Mouse (Mus musculus) CD8-positive naive resting alpha-beta T cell, adult 2 months (primary cell): ENCODE measurements around the gene Gm15557.
"Not testable (repeated sequence)": the region's sequence is repeated elsewhere in the genome, so short reads cannot be mapped to it uniquely, and the experiment has no call there.

ENCODE experiments used
- DNase-seq, 2 experiments: peaks; one replicate each; pipeline ENCODE4 v3.0.0; 2022; ENCODE audit warnings: low read depth in 2 of 2, low spot score in 2 of 2

Gene Gm15557

DNA sequence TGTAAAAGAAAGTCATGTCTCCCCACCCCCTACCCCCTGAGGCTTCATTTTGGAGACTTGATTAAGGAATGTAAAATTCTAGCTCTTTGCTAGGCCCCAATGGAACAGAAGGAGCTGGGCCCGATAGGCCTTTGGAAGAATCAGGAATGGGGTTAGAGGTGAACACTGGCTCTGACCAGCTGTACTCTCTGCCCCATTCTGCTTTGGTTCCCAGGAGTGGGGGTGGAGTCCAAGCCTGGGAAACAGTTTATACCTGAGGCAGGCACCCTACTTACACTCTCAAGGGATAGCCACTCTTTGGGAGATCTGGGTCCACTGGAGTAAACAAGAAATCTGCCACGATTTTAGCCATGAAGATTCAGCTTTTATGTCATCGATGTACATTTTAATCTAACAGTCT, at the start of gene Gm15557:
Gene Gm15557, plus strand, starts transcription at position 48 of the 400 bp plus-strand sequence.
- no peak for DNase-seq

- DNase-seq = no peak
Measured at GRCm38 (mm10) chr2:155894307-155895045, 46.1 kb upstream of the Gm15557 start.

DNA sequence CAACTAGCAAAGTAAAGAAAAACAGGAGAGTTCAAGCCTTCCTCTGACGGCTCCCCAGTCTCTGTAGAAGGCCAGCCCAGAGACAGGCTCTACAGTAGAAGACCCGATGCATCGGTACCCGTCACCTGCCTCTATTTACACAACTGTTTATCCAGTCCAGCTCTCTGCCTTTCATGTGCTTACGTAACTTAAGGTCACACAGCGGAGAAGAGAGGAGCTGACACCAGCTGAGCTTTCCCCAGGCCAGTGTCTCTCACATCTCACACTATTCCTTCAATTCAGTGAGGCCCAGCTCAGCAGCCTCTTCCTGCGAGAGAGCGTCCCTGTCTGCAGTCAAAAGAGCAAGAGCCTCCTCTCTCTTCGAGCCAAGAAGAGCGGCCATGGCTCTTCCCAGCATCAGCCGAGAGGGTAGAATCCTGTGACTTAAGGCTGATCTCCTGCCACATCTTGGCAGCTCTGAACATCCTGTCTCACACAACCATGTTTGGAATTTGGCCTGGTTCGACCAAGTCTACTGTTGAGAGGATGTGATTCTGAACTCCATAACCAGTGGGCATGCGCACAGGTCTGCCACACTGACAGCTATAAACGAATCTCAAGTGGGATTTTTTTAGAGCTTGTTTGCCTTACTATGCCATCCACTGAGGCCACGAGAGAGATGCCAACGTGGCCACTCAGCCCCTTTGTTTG, 45.3 kb upstream of the Gm15557 start:
- no peak for DNase-seq

GRCm38 (mm10) chr2:155902989-155903631, 37.4 kb upstream of the Gm15557 start:
- DNase-seq = no peak

GRCm38 (mm10) chr2:155903632-155904008, 36.9 kb upstream of the Gm15557 start:
- DNase-seq = no peak

DNA sequence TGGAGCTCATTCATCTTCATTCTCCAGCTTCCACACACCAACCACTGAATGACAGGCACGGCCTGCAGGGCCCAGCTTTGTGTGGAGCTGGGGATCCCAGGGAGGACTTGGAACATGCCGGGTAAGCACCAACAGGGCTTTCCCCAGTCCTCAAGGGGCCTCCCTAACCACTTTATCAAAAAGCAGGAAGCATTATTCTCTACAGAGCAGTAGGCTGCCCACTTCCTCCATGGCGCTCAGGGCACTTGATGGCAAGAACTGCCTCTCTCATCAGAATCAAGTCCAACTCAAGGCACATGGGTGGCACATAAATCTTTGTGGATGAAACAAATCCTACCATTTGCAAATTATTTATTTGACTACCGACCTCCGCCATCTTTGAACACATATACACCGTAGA, 25.8 kb upstream of the Gm15557 start:
- no peak for DNase-seq

- DNase-seq = no peak
Measured at GRCm38 (mm10) chr2:155923143-155923542, 17.4 kb upstream of the Gm15557 start.

DNA sequence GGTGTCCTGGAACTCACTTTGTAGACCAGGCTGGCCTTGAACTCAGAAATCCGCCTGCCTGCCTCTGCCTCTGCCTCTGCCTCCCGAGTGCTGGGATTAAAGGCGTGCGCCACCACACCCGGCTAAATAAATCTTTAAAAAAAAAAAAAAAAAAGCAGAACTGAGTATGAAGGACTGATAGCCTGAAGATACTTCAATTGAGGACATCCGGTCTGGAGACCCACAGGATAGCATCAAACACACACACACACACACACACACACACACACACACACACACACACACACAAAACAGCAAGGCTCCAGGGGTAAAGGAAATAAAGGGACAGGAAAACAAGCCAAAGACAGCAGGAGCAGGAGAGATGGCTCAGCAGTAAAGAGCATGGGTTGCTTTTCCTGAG, 15.3 kb upstream of the Gm15557 start:
- not testable (repeated sequence) for DNase-seq

DNA sequence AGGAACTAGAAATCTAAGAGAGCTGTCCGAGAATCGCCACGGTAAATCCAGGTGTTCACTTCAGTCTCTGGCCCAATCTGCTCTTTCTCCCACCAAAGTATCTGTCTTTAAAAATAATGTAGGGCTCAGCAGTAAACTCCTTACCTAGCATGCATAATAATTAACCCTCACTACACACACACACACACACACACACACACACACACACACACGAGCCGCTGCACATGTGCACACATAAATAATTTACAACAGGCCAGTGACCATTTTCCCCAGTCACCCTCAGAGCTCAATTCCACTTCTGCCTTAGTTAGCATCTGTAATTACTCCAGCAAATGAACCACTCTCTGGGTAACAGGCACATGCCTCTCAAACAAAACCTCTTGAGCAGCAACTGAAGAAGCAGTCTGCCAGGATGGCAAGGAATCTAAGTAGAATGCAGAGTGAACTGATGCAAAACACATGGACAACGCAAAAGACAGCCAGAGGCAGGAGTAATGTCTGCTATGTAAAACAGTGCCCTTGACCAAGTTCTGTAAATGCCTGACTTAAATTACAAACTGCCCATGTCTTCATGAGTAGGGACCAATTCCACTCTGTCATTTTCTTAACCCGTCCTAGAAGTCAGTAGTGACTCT, 11.7 kb upstream of the Gm15557 start:
- DNase-seq = no peak

- DNase-seq = peak; percentile 89 to 91
Measured at GRCm38 (mm10) chr2:155929531-155930442, 10.7 kb upstream of the Gm15557 start, which contains the start of gene Uqcc1. Gene Uqcc1, minus strand, starts transcription at chr2:155930310.

DNA sequence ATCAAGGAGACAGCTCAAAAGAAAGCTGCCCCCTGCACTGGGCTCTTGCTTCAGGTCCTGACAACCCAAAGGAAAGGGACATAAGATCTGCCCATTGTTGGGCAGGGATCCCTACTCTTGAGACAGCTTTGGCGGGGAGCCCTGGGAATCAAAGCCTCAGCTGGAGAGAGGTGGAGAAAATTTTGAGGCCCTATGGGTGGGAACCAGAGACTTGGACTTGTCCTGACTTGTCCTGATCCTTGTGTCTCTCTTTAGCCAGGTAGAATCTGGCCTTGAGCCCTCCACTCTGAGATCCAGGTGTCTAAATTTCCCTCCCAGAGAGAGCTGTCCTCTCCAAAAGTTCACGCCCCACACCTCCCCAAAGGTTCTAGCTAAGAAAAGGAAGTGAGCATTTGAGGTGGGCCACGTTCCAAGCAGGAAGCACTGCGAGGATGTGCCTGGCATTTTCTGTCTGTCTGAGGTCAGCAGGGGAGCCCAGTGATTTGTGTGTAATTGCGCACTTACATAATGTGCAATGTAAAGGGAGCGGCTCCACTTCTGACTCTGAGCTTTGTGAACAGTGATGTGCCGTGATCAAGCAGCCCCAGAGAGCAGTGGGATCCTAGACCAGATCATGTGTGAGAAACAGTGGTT, 515 bp upstream of the Gm15557 start:
- no peak for DNase-seq

DNA sequence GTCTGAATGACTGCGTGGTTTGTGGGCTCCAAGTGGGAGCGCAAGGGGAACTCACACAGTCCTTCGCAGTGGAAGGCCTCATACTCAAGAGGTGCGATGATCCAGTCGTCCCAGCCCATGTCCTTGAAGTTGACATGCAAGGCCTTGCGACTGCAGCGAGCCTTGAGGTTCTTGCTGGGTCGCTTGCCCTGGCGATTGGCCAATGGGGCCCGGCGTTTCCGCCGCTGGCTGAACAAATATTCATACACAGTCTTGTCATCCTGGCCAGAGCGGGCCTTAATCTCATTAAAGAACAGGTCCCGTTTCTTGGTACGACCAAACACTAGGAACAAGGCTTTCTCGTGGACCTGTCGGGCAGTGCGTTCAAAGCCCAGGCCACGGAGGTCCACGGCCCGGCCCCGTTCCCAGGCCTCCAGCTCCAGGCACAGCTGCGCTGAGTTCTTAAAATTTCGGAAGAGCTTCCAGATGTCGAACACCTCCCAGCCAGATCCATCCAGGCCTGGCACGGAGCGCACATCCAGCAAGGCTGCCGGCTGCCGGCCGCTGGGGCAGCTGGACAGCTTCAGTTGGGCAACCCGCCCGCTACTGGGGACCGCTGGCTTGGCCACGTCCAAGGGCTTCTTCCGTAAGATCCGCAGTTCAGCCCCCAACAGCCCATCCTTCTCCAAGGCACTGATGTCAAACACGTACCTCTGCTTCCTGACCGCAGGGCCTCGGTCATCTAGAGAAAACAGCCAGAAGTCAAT, 1.3 kb downstream of the Gm15557 start:
- DNase-seq = no peak

DNA sequence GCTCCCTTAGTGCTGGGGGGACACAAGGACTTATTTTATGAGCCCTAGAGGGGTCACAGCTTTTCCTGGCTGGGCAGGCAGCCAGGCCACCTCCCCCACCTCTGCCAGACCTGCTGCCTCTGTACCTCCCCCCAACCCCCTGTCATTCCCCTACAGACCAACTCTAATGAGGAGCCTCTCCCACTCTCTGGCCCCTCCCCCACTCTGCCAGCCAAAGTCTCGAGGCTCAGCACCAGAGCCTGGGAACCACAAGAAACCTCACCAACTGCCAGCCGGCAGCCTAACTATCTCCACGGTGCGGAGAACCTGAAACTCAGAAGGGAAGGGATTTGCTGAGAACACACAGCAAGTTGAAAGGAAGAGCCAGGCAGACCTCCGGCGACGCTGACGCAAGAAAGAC, 2.9 kb downstream of the Gm15557 start:
- no peak for DNase-seq

DNA sequence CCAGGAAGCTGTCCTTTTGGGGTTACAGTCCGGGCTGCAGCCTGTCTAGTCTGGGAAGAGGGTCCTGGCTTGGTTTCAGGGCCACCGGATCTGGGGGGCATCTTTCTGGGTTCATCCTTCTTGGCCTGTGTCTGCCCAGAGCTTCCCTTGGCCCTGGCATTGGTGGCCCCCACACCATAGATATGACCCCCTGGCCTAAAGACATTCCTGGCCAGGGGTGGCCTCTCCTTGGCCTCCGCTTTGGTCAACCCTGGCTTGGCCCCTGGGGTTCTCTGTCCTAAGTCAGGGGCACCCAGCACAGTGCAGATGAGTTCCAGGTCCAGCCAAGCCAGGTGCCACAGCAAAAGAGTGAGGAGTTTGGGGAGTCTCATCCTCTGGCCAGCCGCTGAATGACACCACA, 4.2 kb downstream of the Gm15557 start:
- no peak for DNase-seq

DNA sequence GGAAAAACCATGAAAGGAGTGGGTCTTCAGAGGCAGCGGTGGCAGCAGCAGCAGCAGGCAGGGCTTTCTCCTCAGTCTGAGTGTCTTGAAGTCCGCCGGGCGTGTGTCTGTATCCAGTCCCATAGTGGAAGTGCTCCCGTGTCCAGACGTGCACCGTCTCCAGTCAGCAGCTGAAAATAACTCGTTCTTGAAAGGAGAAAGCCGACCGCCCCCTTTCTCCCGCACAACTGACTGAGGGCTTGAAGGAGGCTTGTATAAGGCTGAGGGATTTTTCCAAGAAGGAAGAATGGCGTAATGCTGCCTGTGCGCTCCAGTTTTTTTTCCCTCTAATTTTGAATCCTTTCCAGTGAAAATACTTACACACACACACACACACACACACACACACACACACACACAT, 4.6 kb downstream of the Gm15557 start, which contains the start of gene Gdf5:
Gene Gdf5, minus strand, starts transcription at position 244 of the 400 bp plus-strand sequence.
- no peak for DNase-seq

DNA sequence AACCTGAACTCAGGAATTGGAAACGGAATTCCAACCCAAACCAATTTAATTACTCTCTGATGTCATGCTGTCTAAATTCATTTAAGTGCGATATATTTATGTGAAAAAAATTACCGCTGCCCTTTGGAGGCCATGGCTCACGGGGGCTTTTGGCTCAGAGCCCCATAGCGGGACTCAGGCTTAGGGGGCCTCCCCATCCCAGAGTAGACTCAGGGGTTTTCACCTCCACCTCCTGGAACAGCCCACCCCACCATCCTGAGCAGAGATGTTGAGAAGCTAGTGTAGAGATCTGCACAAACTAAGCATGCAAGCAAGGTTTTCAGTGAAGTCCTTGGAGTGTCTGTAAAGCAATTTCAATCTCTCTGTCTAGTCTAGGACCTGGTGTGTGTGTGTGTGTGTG, 5.1 kb downstream of the Gm15557 start:
- no peak for DNase-seq

- DNase-seq = peak; percentile 50 to 68
Measured at GRCm38 (mm10) chr2:155946069-155946468, 5.5 kb downstream of the Gm15557 start.

GRCm38 (mm10) chr2:155946499-155946898, 6.0 kb downstream of the Gm15557 start:
- no peak for DNase-seq

- DNase-seq = no peak
Measured at GRCm38 (mm10) chr2:155947390-155948002, 7.0 kb downstream of the Gm15557 start.
